Mouse (Mus musculus) midbrain, embryonic 16.5 days (tissue): ENCODE results near the gene Tcf3. TPM values are rescaled to one million over a fixed set of nuclear protein-coding genes. Genes with fewer than 3 reads are reported as not detected.
A peak's percentile ranks its signal among the peaks of the same experiment; 100 is the strongest.

Source experiments
- ATAC-seq: fragments of 200-750 bp; cut with Nextera tagmentation; 2 replicates; pipeline ENCODE4 v1.8.0; 2017; ENCODE audit warnings: moderate TSS enrichment
- H3K27ac ChIP-seq: fragments of 300-500 bp; sonication (generic); 2 replicates; pipeline ENCODE4 v1.5.1; 2014; ENCODE audit warnings: mild to moderate bottlenecking, low read length, mixed read lengths
- H3K27me3 ChIP-seq: fragments of 300-500 bp; sonication (generic); 2 replicates; pipeline ENCODE4 v1.6.1; 2014; ENCODE audit warnings: low read depth, low read length, mixed read lengths; ENCODE audit not compliant: control insufficient read depth, insufficient read depth
- H3K36me3 ChIP-seq: fragments of 300-500 bp; sonication (generic); 2 replicates; pipeline ENCODE4 v1.6.1; 2014; ENCODE audit warnings: mild to moderate bottlenecking, low read length, moderate library complexity, mixed read lengths; ENCODE audit not compliant: control insufficient read depth, insufficient read depth
- H3K4me1 ChIP-seq: fragments of 300-500 bp; sonication (generic); 2 replicates; pipeline ENCODE4 v1.6.1; 2014; ENCODE audit warnings: mild to moderate bottlenecking, low read length, mixed read lengths; ENCODE audit not compliant: control insufficient read depth, insufficient read depth
- H3K4me2 ChIP-seq: fragments of 300-500 bp; sonication (generic); 2 replicates; pipeline ENCODE4 v1.6.1; 2014; ENCODE audit warnings: mild to moderate bottlenecking, low read length, mixed read lengths
- H3K4me3 ChIP-seq: fragments of 300-500 bp; sonication (generic); 2 replicates; pipeline ENCODE4 v1.5.1; 2014; ENCODE audit warnings: low read depth, mild to moderate bottlenecking, low read length, moderate library complexity, mixed read lengths
- H3K9ac ChIP-seq: fragments of 300-500 bp; sonication (generic); 2 replicates; pipeline ENCODE4 v1.6.1; 2014; ENCODE audit warnings: low read depth, low read length, mixed read lengths
- H3K9me3 ChIP-seq: fragments of 300-500 bp; sonication (generic); replicated peaks from 2 replicates; pipeline ENCODE4 v1.6.1; 2014; ENCODE audit warnings: mild to moderate bottlenecking, low read length, mixed read lengths; ENCODE audit not compliant: control insufficient read depth, poor library complexity, severe bottlenecking
- WGBS: fragments of 180-500 bp; shearing (Covaris S2); extraction: QIAGEN DNeasy Blood & Tissue Kit; methylation state at CpG from one replicate; pipeline ENCODE4 v1.1.7; 2014; 5-methylcytosine and 5-hydroxymethylcytosine counted together
- polyA plus RNA-seq: library from polyadenylated mRNA; unstranded; fragments of >200 nt; fragmentation: Nextera tagmentation; extraction: Ambion mirVana; gene quantifications from 2 replicates; pipeline ENCODE4 v1.2.1, GENCODE M21; 2015

Tcf3 gene
- polyA plus RNA-seq, 1 experiment from 2014 or later = 30.2 TPM

DNA sequence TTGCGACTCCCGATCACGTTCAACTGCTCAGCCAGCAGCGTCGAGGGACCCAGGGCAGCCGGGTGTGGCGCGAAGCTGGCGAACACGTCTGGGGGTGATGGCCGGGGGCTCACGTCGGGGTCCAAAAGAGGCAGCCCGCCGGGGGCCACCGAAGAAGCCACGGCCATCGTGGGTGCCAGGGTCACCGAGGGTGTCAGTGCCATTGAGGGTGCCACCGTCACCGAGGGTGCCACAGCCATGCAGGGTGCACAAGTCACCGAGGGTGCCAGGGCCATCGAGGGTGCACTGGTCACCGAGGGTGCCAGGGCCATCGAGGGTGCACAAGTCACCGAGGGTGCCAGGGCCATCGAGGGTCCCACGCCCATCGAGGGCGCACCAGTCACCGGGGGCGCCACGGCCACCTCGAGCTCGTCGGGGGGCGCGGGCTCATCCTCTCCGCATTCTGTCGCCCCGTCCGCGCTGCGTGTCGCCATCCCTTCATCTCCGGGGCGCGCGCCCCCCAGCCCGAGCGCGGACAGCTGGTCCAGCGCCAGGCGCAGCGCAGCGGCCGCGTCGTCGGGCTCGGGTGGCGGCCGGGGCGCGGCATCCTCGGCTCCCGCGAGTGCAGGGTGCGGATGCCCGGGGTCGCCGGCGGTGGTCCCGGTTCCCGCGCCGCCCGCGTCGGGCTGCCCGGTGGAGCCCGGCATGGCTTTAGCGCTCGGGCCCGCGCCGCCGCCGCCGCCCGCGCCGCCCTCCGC is 46.5 kb downstream of the Tcf3 start:
- ATAC-seq = no peak

DNA sequence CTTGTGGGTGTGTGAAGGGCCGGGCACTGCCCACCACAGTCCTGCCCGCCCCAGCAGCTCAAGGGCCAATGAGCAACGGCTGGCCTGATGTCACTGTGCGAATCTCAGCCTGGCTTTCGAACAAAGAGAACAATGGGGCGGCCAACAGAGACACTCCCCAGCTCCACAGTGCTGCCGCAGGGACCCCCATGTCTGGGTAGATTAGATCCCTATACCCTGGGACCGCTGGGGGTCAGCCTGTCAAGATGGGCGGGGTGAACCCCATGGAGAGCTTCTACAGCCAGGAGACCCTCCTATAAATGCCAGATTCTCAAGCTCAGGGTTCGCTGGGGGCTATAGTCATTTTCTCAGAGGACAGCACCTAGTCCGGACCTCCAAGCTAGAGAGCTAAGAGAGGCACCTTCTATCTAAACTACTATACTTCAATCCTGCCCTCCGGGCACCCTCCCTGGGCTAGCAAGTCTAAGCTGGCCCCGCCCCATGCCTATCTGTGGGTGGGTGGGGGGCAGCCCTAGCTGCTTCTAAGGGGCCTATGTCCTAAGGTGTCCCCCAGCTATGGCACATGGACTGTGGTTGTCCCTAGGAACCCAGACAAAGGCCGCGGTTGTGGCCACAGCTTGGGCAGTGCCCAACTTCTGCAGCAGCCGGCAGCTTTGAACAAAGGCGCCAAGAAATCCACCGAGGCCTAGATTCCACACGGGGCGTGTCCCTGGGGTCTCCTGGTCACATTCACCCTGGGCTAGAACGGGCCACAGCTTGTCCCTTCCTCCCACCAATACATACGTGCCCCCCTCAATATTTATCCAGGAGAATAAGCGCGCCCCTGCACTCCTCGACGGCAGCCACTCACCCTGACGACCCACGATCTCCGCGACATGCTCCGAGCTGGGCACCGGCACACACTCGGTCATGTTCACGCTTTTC is 47.4 kb downstream of the Tcf3 start:
- Histone ChIP-seq H3K9me3 (no peaks in the 10 kb centered on the region), H3K4me1 (peaks cover 35% of the 10 kb centered on the region), H3K27ac (peak overlapping the region; percentile 98), H3K27me3 (no peaks in the 10 kb centered on the region), H3K4me3 (peak overlapping the region; percentile 97), H3K9ac (peak overlapping the region; percentile 100), H3K4me2 (peak overlapping the region; percentile 95), H3K36me3 (peaks cover 28% of the 10 kb centered on the region)
- ATAC-seq = peak; percentile 82
- 1% methylated on average over 34 of the region's 34 CpGs for WGBS

More for the DNA sequence above, 46.5 kb downstream of the Tcf3 start:
- Histone ChIP-seq H3K4me3 (peak overlapping the region; percentile 97), H3K4me1 (peaks cover 34% of the 10 kb centered on the region), H3K27ac (peak overlapping the region; percentile 98), H3K36me3 (peaks cover 24% of the 10 kb centered on the region), H3K9me3 (no peaks in the 10 kb centered on the region), H3K27me3 (no peaks in the 10 kb centered on the region), H3K9ac (peak overlapping the region; percentile 100), H3K4me2 (peak overlapping the region; percentile 95)
- WGBS = under 1% methylated on average over 56 of the region's 94 CpGs

DNA sequence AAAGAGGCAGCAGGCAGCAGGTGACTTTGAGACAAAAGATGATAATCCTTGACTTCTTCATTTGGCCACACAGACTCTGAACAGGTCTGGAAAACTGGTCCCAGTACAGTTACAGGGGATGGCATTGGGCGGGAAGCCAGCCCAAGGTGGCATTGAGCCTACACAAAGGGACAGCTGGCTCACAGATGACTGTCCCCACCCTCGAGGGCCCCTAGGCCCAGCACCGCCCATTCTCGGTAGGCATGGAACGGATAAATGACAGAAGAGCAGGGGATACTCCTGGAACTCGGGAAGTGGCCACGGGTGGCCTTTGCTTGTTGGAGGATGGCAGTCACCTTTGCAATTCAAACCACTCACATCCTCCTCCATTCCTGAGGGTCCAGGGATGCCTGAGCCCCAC is 48.1 kb downstream of the Tcf3 start:
- 3% methylated on average over 7 of the region's 7 CpGs for WGBS
- ATAC-seq = peak; percentile 4; the same call in 1 of the 2 replicates
- Histone ChIP-seq H3K27ac (peak overlapping the region; percentile 98), H3K9me3 (no peaks in the 10 kb centered on the region), H3K4me2 (peak overlapping the region; percentile 95), H3K27me3 (no peaks in the 10 kb centered on the region), H3K36me3 (peaks cover 32% of the 10 kb centered on the region), H3K4me3 (peak overlapping the region; percentile 97), H3K9ac (peak overlapping the region; percentile 100), H3K4me1 (peaks cover 35% of the 10 kb centered on the region)

DNA sequence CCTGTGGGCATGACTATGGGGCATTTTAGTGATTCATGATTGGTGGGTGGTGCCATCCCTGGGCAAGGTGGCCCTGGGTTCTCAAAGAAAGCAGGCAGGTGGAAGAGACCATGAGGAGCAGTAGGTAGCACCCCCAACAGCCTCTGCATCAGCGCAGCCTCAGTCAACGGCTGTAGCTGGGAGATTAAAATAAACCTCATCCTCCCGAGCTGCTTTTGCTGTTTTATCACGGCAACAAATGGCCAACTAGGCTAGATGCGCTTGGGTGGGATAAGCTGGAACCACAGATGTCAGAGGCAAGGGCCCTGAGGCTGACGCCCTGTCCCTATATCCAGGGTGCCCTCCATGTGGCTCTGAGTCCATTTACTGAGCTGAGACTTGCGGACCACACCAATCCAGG is 48.7 kb downstream of the Tcf3 start:
- no peaks in the 10 kb centered on the region for H3K9me3 ChIP-seq
- no peak for ATAC-seq
- H3K4me3 ChIP-seq = peak overlapping the region; percentile 97
- WGBS = 41% methylated on average over 7 of the region's 7 CpGs
- peak overlapping the region; percentile 98 for H3K27ac ChIP-seq
- peaks cover 36% of the 10 kb centered on the region for H3K36me3 ChIP-seq
- H3K4me1 ChIP-seq = peaks cover 35% of the 10 kb centered on the region
- H3K4me2 ChIP-seq = peak overlapping the region; percentile 95
- no peaks in the 10 kb centered on the region for H3K27me3 ChIP-seq
- H3K9ac ChIP-seq = peak overlapping the region; percentile 100

DNA sequence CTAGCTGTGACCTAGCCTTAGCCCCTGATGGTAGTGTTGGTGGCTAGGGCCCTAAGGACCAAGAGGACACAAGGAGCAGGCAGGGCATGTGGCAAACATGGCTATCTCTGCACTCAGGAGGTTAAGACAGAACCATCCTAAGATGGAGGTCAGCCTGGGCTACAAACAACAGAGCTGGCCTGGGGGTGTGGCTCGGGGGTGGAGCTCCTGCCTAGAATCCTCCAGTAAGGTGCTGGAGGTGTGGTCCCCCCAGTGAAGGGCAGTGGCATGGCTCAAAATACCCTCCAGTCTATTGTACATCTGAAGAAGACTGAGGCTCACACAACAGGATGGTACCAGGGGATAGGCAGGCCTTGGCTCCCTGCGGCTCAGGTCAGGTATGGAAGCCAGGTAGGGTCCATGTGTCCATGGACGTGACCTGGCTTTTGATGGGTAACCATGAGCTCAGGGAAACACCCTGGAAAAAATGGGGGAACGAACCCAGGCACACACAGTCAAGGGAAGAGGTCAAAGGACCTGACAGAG is 49.3 kb downstream of the Tcf3 start:
- no peaks in the 10 kb centered on the region for H3K27me3 ChIP-seq
- WGBS = 78% methylated on average over 4 of the region's 4 CpGs
- peak overlapping the region; percentile 95 for H3K4me2 ChIP-seq
- peak overlapping the region; percentile 98 for H3K27ac ChIP-seq
- H3K4me3 ChIP-seq = peak overlapping the region; percentile 97
- peak overlapping the region; percentile 100 for H3K9ac ChIP-seq
- H3K9me3 ChIP-seq = no peaks in the 10 kb centered on the region
- peaks cover 40% of the 10 kb centered on the region for H3K36me3 ChIP-seq
- no peak for ATAC-seq
- H3K4me1 ChIP-seq = peaks cover 35% of the 10 kb centered on the region

DNA sequence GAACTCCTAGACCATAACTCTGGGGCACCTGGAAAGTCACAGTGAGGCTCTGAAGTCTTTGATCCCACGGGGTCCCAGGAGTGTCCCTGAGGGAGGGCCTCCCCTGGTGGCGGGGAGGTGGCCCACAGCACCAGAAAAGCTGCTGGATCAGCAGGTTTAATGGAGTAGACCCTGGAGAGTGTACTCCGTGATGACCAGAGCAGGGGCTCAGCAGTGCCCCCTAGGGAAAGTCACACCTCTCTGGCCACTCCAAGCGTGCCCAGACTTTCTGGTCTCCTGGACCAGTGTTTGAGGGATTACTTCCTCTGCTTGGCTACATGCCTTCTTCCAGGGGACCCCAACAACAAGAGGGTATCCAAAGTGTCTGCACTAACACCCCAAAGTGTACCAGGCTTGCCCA is 50.0 kb downstream of the Tcf3 start:
- Histone ChIP-seq H3K4me1 (peaks cover 35% of the 10 kb centered on the region), H3K9me3 (no peaks in the 10 kb centered on the region), H3K4me3 (peak overlapping the region; percentile 97), H3K27me3 (no peaks in the 10 kb centered on the region), H3K4me2 (peak overlapping the region; percentile 95), H3K36me3 (peaks cover 40% of the 10 kb centered on the region), H3K27ac (no peak overlapping the region), H3K9ac (peak overlapping the region; percentile 100)
- 51% methylated on average over 4 of the region's 4 CpGs for WGBS
- ATAC-seq = no peak

DNA sequence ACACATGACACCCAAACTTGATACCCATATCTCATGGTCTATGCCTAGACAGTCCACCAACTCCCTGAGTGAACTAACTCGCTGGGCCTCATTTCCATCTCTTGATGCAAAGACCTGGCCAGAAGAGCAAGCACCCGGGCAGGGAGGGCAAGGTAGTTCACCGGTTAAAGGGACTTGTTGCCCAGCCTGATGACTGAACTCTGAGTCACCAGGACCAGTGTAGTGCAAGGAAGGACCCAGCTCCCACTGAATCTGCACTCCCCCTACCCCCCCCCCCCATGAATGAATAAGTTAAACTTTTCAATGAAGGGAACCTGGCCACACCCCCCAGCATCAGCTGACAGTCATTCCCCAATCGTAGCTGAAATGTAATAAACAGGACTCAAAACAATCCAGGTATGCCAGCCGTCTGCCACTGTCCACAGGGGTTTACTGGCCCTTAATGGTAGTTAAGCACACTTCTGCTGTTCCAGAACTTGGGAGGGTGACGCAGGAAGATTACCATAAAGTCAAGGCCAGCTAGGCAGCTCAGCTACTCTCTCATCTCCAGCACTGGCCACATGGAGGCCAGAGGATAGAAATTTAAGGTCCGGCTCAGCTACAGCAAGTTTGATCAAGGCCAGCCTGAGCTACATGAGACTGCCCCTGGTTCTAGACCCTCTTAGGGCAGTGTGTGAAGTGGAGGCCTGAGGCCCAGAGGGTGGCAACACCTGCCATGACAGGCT is 50.6 kb downstream of the Tcf3 start:
- H3K36me3 ChIP-seq = peaks cover 40% of the 10 kb centered on the region
- H3K9ac ChIP-seq = no peak overlapping the region

DNA sequence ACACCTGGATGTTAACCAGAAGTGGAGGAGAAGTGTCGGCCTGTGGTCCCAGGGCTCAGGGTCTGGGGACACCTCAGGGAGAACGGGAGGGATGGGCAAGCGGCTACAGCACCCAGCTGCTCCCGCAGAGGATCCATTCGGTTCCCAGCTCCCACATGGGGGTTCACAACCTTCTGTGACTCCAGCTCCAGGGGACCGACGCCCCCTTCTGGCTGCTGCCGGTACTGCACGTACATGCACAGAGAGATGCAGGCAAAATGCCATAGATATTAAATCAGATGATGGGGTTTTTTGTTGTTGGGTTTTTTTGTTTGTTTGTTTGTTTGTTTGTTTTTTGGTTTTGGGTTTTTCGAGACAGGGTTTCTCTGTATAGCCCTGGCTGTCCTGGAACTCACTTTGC is 55.7 kb downstream of the Tcf3 start:
- Histone ChIP-seq H3K27ac (no peak overlapping the region), H3K36me3 (peaks cover 31% of the 10 kb centered on the region), H3K4me3 (no peak overlapping the region), H3K4me2 (no peak overlapping the region), H3K27me3 (no peaks in the 10 kb centered on the region), H3K9ac (no peak overlapping the region), H3K4me1 (peaks cover 5% of the 10 kb centered on the region), H3K9me3 (no peaks in the 10 kb centered on the region)
- no peak for ATAC-seq
- WGBS = 52% methylated on average over 10 of the region's 10 CpGs

More for the DNA sequence above, 50.6 kb downstream of the Tcf3 start:
- ATAC-seq = no peak
- Histone ChIP-seq H3K9me3 (no peaks in the 10 kb centered on the region), H3K27ac (no peak overlapping the region), H3K4me1 (peaks cover 30% of the 10 kb centered on the region), H3K4me2 (peak overlapping the region; percentile 95), H3K4me3 (peak overlapping the region; percentile 8; the same call in 1 of the 2 replicates), H3K27me3 (no peaks in the 10 kb centered on the region)
- 73% methylated on average over 7 of the region's 7 CpGs for WGBS
